Mouse (Mus musculus): ENCODE results near the gene Myo18b. TPM values are rescaled to one million over a fixed set of nuclear protein-coding genes. Genes with fewer than 3 reads are reported as not detected.

Myo18b gene
- polyA plus RNA-seq, 1 experiment from 2014 or later = 0.69 TPM

- H3K36me3 ChIP-seq (ENCODE audit: control insufficient read depth, insufficient read depth, low read length) = no peaks in the 10 kb centered on the region
- H3K27me3 ChIP-seq (ENCODE audit: control insufficient read depth, insufficient read depth, low read length) = no peaks in the 10 kb centered on the region
- H3K4me3 ChIP-seq (ENCODE audit: low read depth, low read length) = no peak overlapping the region
- H3K4me1 ChIP-seq (ENCODE audit: control insufficient read depth, insufficient read depth, low read length) = no peaks in the 10 kb centered on the region
- no peak overlapping the region for H3K9ac ChIP-seq (replicated peaks; ENCODE audit: low read depth, low read length)
- no peak overlapping the region for H3K4me2 ChIP-seq (replicated peaks; ENCODE audit: low read depth, low read length)
- H3K9me3 ChIP-seq (ENCODE audit: control insufficient read depth, low read depth, low read length) = no peaks in the 10 kb centered on the region
- ATAC-seq (ENCODE audit: insufficient number of reproducible peaks, insufficient read depth, low FRiP score, low read depth) = no peak
- WGBS = 60% methylated on average over 5 of the region's 5 CpGs
- H3K27ac ChIP-seq (ENCODE audit: low read length) = no peak overlapping the region
These were observed 2.6 kb downstream of the Myo18b start for GRCm38 (mm10) chr5:112893462-112894060.

- H3K9ac ChIP-seq (replicated peaks; ENCODE audit: low read depth, low read length) = no peak overlapping the region
- no peaks in the 10 kb centered on the region for H3K27me3 ChIP-seq (ENCODE audit: control insufficient read depth, insufficient read depth, low read length)
- no peak overlapping the region for H3K4me2 ChIP-seq (replicated peaks; ENCODE audit: low read depth, low read length)
- no peaks in the 10 kb centered on the region for H3K9me3 ChIP-seq (ENCODE audit: control insufficient read depth, low read depth, low read length)
- H3K4me1 ChIP-seq (ENCODE audit: control insufficient read depth, insufficient read depth, low read length) = no peaks in the 10 kb centered on the region
- H3K4me3 ChIP-seq (ENCODE audit: low read depth, low read length) = no peak overlapping the region
- H3K36me3 ChIP-seq (ENCODE audit: control insufficient read depth, insufficient read depth, low read length) = no peaks in the 10 kb centered on the region
- no peak overlapping the region for H3K27ac ChIP-seq (ENCODE audit: low read length)
- no peak for ATAC-seq (ENCODE audit: insufficient number of reproducible peaks, insufficient read depth, low FRiP score, low read depth)
These were observed 3.8 kb downstream of the Myo18b start for GRCm38 (mm10) chr5:112892411-112892810.

- Histone ChIP-seq H3K27ac (ENCODE audit: low read length) (no peak overlapping the region), H3K4me3 (ENCODE audit: low read depth, low read length) (no peak overlapping the region), H3K4me2 (replicated peaks; ENCODE audit: low read depth, low read length) (no peak overlapping the region), H3K4me1 (ENCODE audit: control insufficient read depth, insufficient read depth, low read length) (no peaks in the 10 kb centered on the region), H3K27me3 (ENCODE audit: control insufficient read depth, insufficient read depth, low read length) (no peaks in the 10 kb centered on the region), H3K9me3 (ENCODE audit: control insufficient read depth, low read depth, low read length) (no peaks in the 10 kb centered on the region), H3K36me3 (ENCODE audit: control insufficient read depth, insufficient read depth, low read length) (no peaks in the 10 kb centered on the region), H3K9ac (replicated peaks; ENCODE audit: low read depth, low read length) (no peak overlapping the region)
- ATAC-seq (ENCODE audit: insufficient number of reproducible peaks, insufficient read depth, low FRiP score, low read depth) = no peak
- 47% methylated on average over 7 of the region's 7 CpGs for WGBS
These were observed 7.5 kb downstream of the Myo18b start for GRCm38 (mm10) chr5:112888651-112889050.

GRCm38 (mm10) chr5:112886687-112887491 lies 9.3 kb downstream of the Myo18b start:
- ATAC-seq (ENCODE audit: insufficient number of reproducible peaks, insufficient read depth, low FRiP score, low read depth) = no peak
- no peaks in the 10 kb centered on the region for H3K4me1 ChIP-seq (ENCODE audit: control insufficient read depth, insufficient read depth, low read length)
- 75% methylated on average over 17 of the region's 17 CpGs for WGBS
- H3K36me3 ChIP-seq (ENCODE audit: control insufficient read depth, insufficient read depth, low read length) = no peaks in the 10 kb centered on the region
- H3K27me3 ChIP-seq (ENCODE audit: control insufficient read depth, insufficient read depth, low read length) = no peaks in the 10 kb centered on the region
- no peak overlapping the region for H3K27ac ChIP-seq (ENCODE audit: low read length)
- no peaks in the 10 kb centered on the region for H3K9me3 ChIP-seq (ENCODE audit: control insufficient read depth, low read depth, low read length)
- no peak overlapping the region for H3K9ac ChIP-seq (replicated peaks; ENCODE audit: low read depth, low read length)
- no peak overlapping the region for H3K4me2 ChIP-seq (replicated peaks; ENCODE audit: low read depth, low read length)
- no peak overlapping the region for H3K4me3 ChIP-seq (ENCODE audit: low read depth, low read length)

GRCm38 (mm10) chr5:112877391-112878115 lies 18.6 kb downstream of the Myo18b start:
- ATAC-seq (ENCODE audit: insufficient number of reproducible peaks, insufficient read depth, low FRiP score, low read depth) = no peak
- Histone ChIP-seq H3K27ac (ENCODE audit: low read length) (no peak overlapping the region), H3K9me3 (ENCODE audit: control insufficient read depth, low read depth, low read length) (no peaks in the 10 kb centered on the region), H3K27me3 (ENCODE audit: control insufficient read depth, insufficient read depth, low read length) (no peaks in the 10 kb centered on the region), H3K4me3 (ENCODE audit: low read depth, low read length) (no peak overlapping the region), H3K4me2 (replicated peaks; ENCODE audit: low read depth, low read length) (no peak overlapping the region), H3K36me3 (ENCODE audit: control insufficient read depth, insufficient read depth, low read length) (no peaks in the 10 kb centered on the region), H3K9ac (replicated peaks; ENCODE audit: low read depth, low read length) (no peak overlapping the region), H3K4me1 (ENCODE audit: control insufficient read depth, insufficient read depth, low read length) (peaks cover 7% of the 10 kb centered on the region; the same call in 1 of the 2 replicates)
- 57% methylated on average over 14 of the region's 14 CpGs for WGBS

GRCm38 (mm10) chr5:112876846-112877390 lies 19.2 kb downstream of the Myo18b start:
- no peaks in the 10 kb centered on the region for H3K9me3 ChIP-seq (ENCODE audit: control insufficient read depth, low read depth, low read length)
- ATAC-seq (ENCODE audit: insufficient number of reproducible peaks, insufficient read depth, low FRiP score, low read depth) = no peak; the same call in 1 of the 2 replicates
- no peak overlapping the region for H3K27ac ChIP-seq (ENCODE audit: low read length)
- H3K4me2 ChIP-seq (replicated peaks; ENCODE audit: low read depth, low read length) = no peak overlapping the region
- peaks cover 7% of the 10 kb centered on the region; the same call in 1 of the 2 replicates for H3K4me1 ChIP-seq (ENCODE audit: control insufficient read depth, insufficient read depth, low read length)
- no peaks in the 10 kb centered on the region for H3K36me3 ChIP-seq (ENCODE audit: control insufficient read depth, insufficient read depth, low read length)
- H3K4me3 ChIP-seq (ENCODE audit: low read depth, low read length) = no peak overlapping the region
- WGBS = 22% methylated on average over 4 of the region's 4 CpGs
- H3K27me3 ChIP-seq (ENCODE audit: control insufficient read depth, insufficient read depth, low read length) = no peaks in the 10 kb centered on the region
- no peak overlapping the region for H3K9ac ChIP-seq (replicated peaks; ENCODE audit: low read depth, low read length)

GRCm38 (mm10) chr5:112872999-112873398 lies 23.2 kb downstream of the Myo18b start:
- Histone ChIP-seq H3K4me1 (ENCODE audit: control insufficient read depth, insufficient read depth, low read length) (peaks cover 7% of the 10 kb centered on the region; the same call in 1 of the 2 replicates), H3K27ac (ENCODE audit: low read length) (no peak overlapping the region), H3K4me3 (ENCODE audit: low read depth, low read length) (no peak overlapping the region), H3K36me3 (ENCODE audit: control insufficient read depth, insufficient read depth, low read length) (no peaks in the 10 kb centered on the region), H3K9ac (replicated peaks; ENCODE audit: low read depth, low read length) (no peak overlapping the region), H3K27me3 (ENCODE audit: control insufficient read depth, insufficient read depth, low read length) (no peaks in the 10 kb centered on the region), H3K9me3 (ENCODE audit: control insufficient read depth, low read depth, low read length) (no peaks in the 10 kb centered on the region), H3K4me2 (replicated peaks; ENCODE audit: low read depth, low read length) (no peak overlapping the region)
- ATAC-seq (ENCODE audit: insufficient number of reproducible peaks, insufficient read depth, low FRiP score, low read depth) = no peak
- 73% methylated on average over 6 of the region's 6 CpGs for WGBS

- H3K4me2 ChIP-seq (replicated peaks; ENCODE audit: low read depth, low read length) = no peak overlapping the region
- no peak overlapping the region for H3K27ac ChIP-seq (ENCODE audit: low read length)
- no peaks in the 10 kb centered on the region for H3K27me3 ChIP-seq (ENCODE audit: control insufficient read depth, insufficient read depth, low read length)
- 24% methylated on average over 9 of the region's 9 CpGs for WGBS
- H3K36me3 ChIP-seq (ENCODE audit: control insufficient read depth, insufficient read depth, low read length) = no peaks in the 10 kb centered on the region
- H3K4me1 ChIP-seq (ENCODE audit: control insufficient read depth, insufficient read depth, low read length) = no peaks in the 10 kb centered on the region
- H3K9me3 ChIP-seq (ENCODE audit: control insufficient read depth, low read depth, low read length) = no peaks in the 10 kb centered on the region
- no peak overlapping the region for H3K4me3 ChIP-seq (ENCODE audit: low read depth, low read length)
- ATAC-seq (ENCODE audit: insufficient number of reproducible peaks, insufficient read depth, low FRiP score, low read depth) = no peak
- no peak overlapping the region for H3K9ac ChIP-seq (replicated peaks; ENCODE audit: low read depth, low read length)
These were observed 25.4 kb downstream of the Myo18b start for GRCm38 (mm10) chr5:112870729-112871128.
